Mouse (Mus musculus) testis, adult 2 months (tissue): Measurements from ENCODE around the gene Trib2. TPM values are rescaled to one million over a fixed set of nuclear protein-coding genes. Genes with fewer than 3 reads are reported as not detected.

Experiments
- H3K27ac ChIP-seq: fragments of 200-500 bp; 2 replicates; pipeline ENCODE4 v1.5.1; 2012; ENCODE audit warnings: low read depth, low read length; ENCODE audit not compliant: control insufficient read depth, insufficient read depth
- H3K27me3 ChIP-seq: fragments of 200-500 bp; 2 replicates; pipeline ENCODE4 v1.6.1; 2012; ENCODE audit warnings: mild to moderate bottlenecking, low read length, moderate library complexity; ENCODE audit not compliant: control insufficient read depth, insufficient read depth
- H3K36me3 ChIP-seq: fragments of 200-500 bp; 2 replicates; pipeline ENCODE4 v1.6.1; 2012; ENCODE audit warnings: mild to moderate bottlenecking, low read length; ENCODE audit not compliant: control insufficient read depth, insufficient read depth
- H3K4me1 ChIP-seq: fragments of 200-500 bp; 2 replicates; pipeline ENCODE4 v1.6.1; 2012; ENCODE audit warnings: low read length; ENCODE audit not compliant: control insufficient read depth, insufficient read depth
- H3K4me3 ChIP-seq: fragments of 200-500 bp; 2 replicates; pipeline ENCODE4 v1.5.1; 2012; ENCODE audit warnings: low read depth, mild to moderate bottlenecking, low read length, moderate library complexity, mixed read lengths; ENCODE audit not compliant: control insufficient read depth
- CTCF ChIP-seq: fragments of 200-500 bp; IDR thresholded peaks from 2 replicates; pipeline ENCODE4 v1.5.1; 2012; ENCODE audit warnings: low read depth, mild to moderate bottlenecking, inconsistent platforms, low read length, moderate library complexity; ENCODE audit not compliant: control insufficient read depth, insufficient read depth, insufficient replicate concordance
- POLR2A ChIP-seq: fragments of 200-500 bp; IDR thresholded peaks from 2 replicates; pipeline ENCODE4 v1.6.1; 2012; ENCODE audit warnings: low read depth, mild to moderate bottlenecking, inconsistent platforms, low read length, moderate library complexity; ENCODE audit not compliant: control insufficient read depth
- polyA plus RNA-seq: library from polyadenylated mRNA; depleted of rRNA; stranded (reverse); fragments of >200 nt; gene quantifications from 2 replicates; pipeline ENCODE4 v1.2.3, GENCODE M21; 2012

Gene Trib2
- polyA plus RNA-seq, 1 experiment: 1.2 TPM

GRCm38 (mm10) chr12:15844701-15845100 lies 28.0 kb upstream of the Trib2 start:
- TF ChIP-seq CTCF: no peak
- TF ChIP-seq POLR2A: no peak
- Histone ChIP-seq H3K4me3 (no peak overlapping the region), H3K4me1 (no peaks in the 10 kb centered on the region), H3K27ac (no peak overlapping the region), H3K36me3 (no peaks in the 10 kb centered on the region), H3K27me3 (no peaks in the 10 kb centered on the region)

GRCm38 (mm10) chr12:15840864-15841557 lies 24.3 kb upstream of the Trib2 start:
- Histone ChIP-seq H3K4me3 (no peak overlapping the region), H3K36me3 (no peaks in the 10 kb centered on the region), H3K4me1 (no peaks in the 10 kb centered on the region), H3K27ac (no peak overlapping the region), H3K27me3 (no peaks in the 10 kb centered on the region)
- TF ChIP-seq POLR2A: no peak
- no peak for TF ChIP-seq CTCF

GRCm38 (mm10) chr12:15838201-15838600 lies 21.5 kb upstream of the Trib2 start:
- H3K36me3 ChIP-seq: no peaks in the 10 kb centered on the region
- no peaks in the 10 kb centered on the region for H3K27me3 ChIP-seq
- H3K27ac ChIP-seq: no peak overlapping the region
- no peak overlapping the region for H3K4me3 ChIP-seq
- H3K4me1 ChIP-seq: no peaks in the 10 kb centered on the region
- no peak for TF ChIP-seq CTCF
- no peak for TF ChIP-seq POLR2A

- no peak overlapping the region for H3K4me3 ChIP-seq
These were observed 20.8 kb upstream of the Trib2 start for GRCm38 (mm10) chr12:15837566-15837965.

DNA sequence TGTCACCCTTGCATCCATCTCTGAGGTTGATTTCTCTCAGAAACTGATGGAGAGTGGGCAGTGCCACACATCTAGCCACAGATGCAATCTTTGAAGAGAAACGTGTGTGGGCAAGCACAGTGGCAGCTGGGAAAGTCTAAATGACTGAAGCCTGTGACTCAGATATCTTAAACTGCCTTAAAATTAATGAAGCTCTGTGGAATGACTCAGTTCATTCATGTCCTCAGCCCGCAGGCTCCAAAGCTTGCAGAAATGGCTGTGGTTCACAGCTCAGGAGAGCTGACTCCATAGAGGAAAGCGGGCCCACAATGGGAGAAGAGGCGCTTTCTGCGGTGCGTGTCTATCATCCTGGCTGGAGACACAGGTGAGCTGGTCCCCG lies 15.9 kb upstream of the Trib2 start:
- Histone ChIP-seq H3K4me3 (no peak overlapping the region), H3K27me3 (no peaks in the 10 kb centered on the region), H3K27ac (no peak overlapping the region), H3K36me3 (no peaks in the 10 kb centered on the region), H3K4me1 (no peaks in the 10 kb centered on the region)
- TF ChIP-seq CTCF (no peak), POLR2A (no peak)

More at GRCm38 (mm10) chr12:15837566-15837965, 20.8 kb upstream of the Trib2 start:
- TF ChIP-seq POLR2A (no peak), CTCF (no peak)
- no peaks in the 10 kb centered on the region for H3K27me3 ChIP-seq
- H3K4me1 ChIP-seq: no peaks in the 10 kb centered on the region
- no peaks in the 10 kb centered on the region for H3K36me3 ChIP-seq
- no peak overlapping the region for H3K27ac ChIP-seq

DNA sequence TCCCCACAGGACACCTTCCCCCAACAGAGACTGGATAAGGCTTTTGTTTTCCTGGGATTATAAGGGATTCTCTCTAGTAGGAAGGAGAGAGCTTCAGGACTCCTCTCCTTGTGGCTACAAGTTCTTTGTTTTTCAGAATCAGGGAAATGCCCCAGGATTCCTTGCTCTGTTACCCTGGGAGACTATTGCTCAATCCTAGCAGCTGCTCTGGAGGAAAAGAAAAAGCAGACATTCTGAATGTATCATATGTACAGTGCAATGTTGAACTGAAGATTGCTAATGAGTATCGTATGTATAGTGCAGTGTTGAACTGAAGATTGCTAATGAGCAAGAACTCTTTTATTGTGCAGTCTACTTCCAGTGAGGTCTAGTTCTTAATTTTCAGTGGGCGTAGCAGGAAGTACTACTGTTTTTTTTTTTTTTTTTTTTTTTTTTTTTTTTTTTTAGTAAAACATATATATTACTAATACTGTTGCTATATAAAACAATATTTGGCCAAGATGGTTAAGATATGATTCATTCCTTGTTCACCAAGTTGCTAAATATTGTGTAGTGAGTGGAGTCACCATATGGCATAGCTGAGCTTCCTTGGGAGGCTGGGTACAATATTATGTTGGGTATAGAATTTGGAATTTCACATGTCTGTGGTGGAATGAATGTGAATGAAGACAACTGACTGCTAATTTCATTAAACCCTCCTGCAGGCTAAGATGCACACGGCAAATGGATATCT lies 15.4 kb upstream of the Trib2 start:
- no peaks in the 10 kb centered on the region for H3K4me1 ChIP-seq

DNA sequence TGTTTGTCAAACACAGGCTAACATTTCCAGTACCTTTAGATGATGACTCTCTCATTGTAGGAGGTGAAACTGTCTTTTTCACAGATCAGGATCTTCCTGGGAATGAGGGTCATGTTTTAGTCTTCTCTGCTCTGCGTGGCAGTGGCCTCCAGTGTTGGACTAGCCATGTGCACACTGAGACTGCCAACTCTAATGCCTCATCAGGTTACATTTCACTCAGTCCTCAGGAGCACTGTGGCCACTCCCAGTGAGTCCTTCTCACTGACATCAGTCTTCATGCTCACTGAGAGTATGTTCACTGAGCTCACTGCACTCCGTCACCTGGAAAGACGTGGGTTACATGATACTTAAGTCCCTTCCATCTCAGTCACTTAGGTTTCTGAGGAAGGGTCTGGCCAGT lies 14.0 kb upstream of the Trib2 start:
- Histone ChIP-seq H3K36me3 (no peaks in the 10 kb centered on the region), H3K27me3 (no peaks in the 10 kb centered on the region), H3K4me1 (no peaks in the 10 kb centered on the region), H3K27ac (no peak overlapping the region), H3K4me3 (no peak overlapping the region)
- no peak for TF ChIP-seq CTCF
- no peak for TF ChIP-seq POLR2A

More for the DNA sequence above, 15.4 kb upstream of the Trib2 start:
- TF ChIP-seq CTCF (no peak), POLR2A (no peak)
- Histone ChIP-seq H3K36me3 (no peaks in the 10 kb centered on the region), H3K4me3 (no peak overlapping the region), H3K27ac (no peak overlapping the region), H3K27me3 (no peaks in the 10 kb centered on the region)
